Mouse (Mus musculus) brain, adult 2 months (tissue): Measurements from ENCODE around the gene Dpy19l3.

Source experiments
- DNase-seq: peaks from one replicate; pipeline ENCODE4 v3.0.0; 2011; ENCODE audit warnings: low read depth, low spot score

Dpy19l3 gene

GRCm38 (mm10) chr7:35636874-35637273, 117.4 kb downstream of the Dpy19l3 start:
- peak; percentile 60 for DNase-seq

GRCm38 (mm10) chr7:35636229-35636628, 118.0 kb downstream of the Dpy19l3 start:
- peak; percentile 31 for DNase-seq
